Mouse (Mus musculus) activated CD4-positive, CD25-positive, alpha-beta regulatory T cell, adult 9 weeks (primary cell): ENCODE results near the gene Ccdc106. TPM values are rescaled to one million over a fixed set of nuclear protein-coding genes. Genes with fewer than 3 reads are reported as not detected.

ENCODE experiments used
- polyA plus RNA-seq: library from polyadenylated mRNA; unstranded; fragments of 100-300 nt; shearing (Covaris generic); gene quantifications from one replicate; pipeline ENCODE4 v1.2.1, GENCODE M21; 2017

Ccdc106 gene
- not detected for polyA plus RNA-seq

GRCm38 (mm10) chr7:5020000-5020681 is at the start of gene Ccdc106, which contains the start of gene Zfp865:
Gene Ccdc106, plus strand, starts transcription at chr7:5020553.
Gene Zfp865, plus strand, starts transcription at chr7:5020376.

DNA sequence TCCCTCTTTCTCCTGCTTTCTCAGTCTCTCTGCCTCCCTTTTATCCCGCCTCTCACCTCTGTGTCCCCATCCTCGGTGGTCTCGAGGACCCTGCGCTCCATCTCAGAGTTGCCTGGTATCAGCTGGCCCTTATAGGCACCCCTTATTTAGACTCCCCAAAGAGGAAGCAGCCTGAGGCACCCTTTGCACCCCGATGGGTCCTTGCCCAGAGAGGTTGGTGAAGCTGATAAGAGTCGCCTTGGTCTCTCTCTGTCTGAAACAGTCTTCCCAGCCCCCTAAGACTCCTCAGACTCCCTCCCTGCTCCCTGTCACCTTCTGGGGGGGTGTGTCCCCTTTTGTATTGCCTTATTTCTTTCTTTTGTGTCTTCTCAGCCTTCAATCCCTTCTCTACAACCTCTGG is 49.3 kb upstream of the Ccdc106 start, which contains the start of gene Sbk3:
Sbk3 (minus strand) TSS at position 101 of the 400 bp plus-strand sequence.

GRCm38 (mm10) chr7:4996003-4996895 is 24.1 kb upstream of the Ccdc106 start, which contains the start of gene Zfp579:
Gene Zfp579, minus strand, starts transcription at chr7:4996158.

DNA sequence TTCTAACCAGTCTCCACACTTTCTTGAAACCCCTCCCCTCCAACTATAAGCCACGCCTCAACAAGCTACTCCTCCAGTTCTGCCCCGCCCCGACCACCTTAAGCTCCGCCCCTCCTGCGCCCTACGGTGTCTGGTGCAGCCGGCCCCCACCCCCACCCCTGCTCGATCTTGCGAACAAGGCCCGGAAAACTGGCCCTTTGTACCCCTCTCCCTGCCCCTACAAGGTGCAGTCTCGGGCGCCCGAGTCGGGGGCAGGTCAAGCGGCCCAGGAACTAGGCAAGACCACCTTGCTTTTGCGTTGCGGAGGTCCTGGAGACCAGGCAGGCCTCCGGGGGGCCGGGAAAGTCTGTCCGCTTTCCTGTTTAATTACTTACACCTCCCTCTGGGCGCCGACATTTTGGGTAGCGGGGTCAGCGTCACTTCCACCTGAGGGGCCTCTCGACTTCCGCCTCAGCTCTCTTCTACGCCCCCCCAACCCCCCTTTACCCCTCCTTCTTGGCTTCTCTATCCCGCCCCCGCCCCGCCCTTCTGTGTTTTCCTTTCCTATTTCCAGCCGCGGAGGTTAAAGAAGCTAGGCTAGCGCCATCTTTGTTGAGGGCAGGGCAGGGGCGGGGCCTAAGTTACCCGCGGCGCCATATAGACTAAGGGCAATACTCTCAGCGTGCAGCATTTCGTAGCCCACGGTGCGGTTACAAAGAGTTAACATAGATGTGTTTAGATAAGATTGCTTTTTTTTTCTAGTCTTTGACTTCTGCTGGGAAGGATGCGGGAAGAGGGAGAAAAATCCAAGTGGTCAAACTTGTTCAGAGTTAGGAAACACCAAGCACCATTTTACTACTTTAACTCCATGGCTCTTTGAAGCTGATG is 5.9 kb upstream of the Ccdc106 start, which contains the start of the genes Zfp524 and Fiz1:
Zfp524 (plus strand) TSS at position 165 of the 867 bp plus-strand sequence.
Fiz1 (minus strand) TSS at position 447 of the 867 bp plus-strand sequence.

DNA sequence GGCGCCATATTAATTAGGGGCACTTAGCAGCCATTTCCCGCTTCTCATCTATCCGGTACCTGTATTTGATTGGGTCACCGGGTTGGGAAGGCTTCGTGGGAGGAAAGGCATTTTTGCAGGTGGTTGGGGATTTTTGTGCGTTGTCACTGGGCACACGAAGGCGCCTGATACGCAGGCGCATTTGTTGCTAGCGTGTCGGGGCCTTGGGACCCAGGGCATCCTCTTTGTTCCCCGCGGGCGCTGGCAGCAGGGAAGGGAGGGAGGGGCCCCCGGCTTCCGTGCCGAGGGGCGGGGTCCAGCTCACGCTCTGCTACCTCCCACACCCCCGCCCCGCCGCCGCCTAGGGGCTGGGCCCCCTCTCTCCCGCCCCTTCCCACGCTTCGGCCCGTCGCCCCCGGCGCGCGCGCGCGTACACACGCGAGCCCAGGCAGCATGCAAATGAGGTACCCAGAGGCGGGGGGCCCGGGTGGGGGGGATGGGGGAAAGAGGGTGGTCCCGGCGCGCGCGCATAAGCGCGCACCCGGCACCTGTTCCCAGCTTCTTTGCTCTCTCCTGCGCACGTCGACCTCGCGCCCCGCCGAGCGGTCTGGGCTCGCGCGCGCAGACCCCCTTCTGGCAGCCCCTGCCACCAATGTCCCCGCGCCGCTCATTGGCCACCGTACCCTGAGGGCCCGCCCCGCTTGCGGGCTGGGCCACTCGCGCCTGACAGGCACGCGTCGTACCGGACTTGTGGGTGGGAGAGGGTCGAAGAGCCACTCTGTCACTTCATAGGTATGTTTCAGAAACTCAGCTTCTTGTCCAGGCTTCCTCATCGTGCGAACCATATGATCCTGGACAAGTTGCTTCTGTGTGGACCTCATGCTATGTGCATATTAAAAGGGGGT is 5.0 kb upstream of the Ccdc106 start, which contains the start of gene Gm44973:
Gm44973 (plus strand) TSS at position 379 of the 884 bp plus-strand sequence.

GRCm38 (mm10) chr7:5033818-5034217 is 13.5 kb downstream of the Ccdc106 start, which contains the start of gene 4632433K11Rik:
Gene 4632433K11Rik, plus strand, starts transcription at chr7:5034118.

GRCm38 (mm10) chr7:5038109-5038732 is 17.9 kb downstream of the Ccdc106 start, which contains the start of gene Zfp784:
Gene Zfp784, minus strand, starts transcription at chr7:5038446.

DNA sequence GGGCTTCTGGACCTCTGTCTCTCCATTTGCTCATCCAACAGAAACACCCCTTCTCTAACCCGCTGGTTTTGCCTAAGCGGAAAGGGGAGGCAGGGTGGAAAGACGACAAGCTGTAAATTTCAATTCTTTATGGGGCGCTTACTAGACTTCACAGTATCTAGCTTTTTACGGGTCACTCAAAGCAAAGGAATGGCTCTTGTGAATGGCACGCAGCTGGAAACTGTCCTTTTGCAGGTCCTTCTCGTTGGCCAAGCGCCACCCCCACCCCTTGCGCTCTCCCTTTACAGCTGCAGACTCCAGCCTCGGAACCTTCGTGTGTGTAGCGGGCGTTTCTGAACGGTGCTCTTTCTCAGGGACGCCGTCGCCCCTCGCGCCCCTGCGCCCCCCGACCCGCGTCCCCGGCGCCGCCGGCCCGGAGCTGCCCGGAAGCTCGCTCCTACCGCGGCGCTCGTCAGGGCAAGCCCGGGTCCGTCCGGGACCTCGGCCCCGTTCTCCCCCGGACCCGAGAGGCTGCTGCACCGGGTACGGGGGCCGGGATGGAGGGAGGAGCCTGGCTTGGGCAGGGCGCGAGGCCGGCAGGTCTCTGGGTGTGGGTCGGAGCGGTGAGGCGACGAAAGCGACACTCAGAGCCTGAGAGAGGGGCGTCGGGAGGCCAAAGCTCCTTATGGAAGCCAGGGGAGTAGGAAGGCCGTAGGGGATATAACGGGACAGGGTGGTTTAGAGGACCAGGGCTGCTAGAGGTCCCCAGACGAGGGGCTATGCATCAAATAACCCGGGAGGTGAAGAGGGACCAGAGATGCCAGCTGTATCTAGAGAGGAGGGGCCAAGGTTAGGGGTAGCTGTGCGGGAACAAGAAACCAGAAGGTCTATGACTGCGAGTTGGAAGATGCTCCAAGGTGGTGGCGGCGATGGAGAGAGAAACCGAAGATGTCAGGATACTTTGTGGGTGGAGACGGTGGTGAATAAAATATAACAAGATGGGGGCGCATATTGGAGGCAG is 31.1 kb downstream of the Ccdc106 start, which contains the start of gene Zfp580:
Zfp580 (plus strand) TSS at position 346 of the 1,000 bp plus-strand sequence.

GRCm38 (mm10) chr7:5061774-5062359 is 41.5 kb downstream of the Ccdc106 start, which contains the start of gene U2af2:
Gene U2af2, plus strand, starts transcription at chr7:5062143.

DNA sequence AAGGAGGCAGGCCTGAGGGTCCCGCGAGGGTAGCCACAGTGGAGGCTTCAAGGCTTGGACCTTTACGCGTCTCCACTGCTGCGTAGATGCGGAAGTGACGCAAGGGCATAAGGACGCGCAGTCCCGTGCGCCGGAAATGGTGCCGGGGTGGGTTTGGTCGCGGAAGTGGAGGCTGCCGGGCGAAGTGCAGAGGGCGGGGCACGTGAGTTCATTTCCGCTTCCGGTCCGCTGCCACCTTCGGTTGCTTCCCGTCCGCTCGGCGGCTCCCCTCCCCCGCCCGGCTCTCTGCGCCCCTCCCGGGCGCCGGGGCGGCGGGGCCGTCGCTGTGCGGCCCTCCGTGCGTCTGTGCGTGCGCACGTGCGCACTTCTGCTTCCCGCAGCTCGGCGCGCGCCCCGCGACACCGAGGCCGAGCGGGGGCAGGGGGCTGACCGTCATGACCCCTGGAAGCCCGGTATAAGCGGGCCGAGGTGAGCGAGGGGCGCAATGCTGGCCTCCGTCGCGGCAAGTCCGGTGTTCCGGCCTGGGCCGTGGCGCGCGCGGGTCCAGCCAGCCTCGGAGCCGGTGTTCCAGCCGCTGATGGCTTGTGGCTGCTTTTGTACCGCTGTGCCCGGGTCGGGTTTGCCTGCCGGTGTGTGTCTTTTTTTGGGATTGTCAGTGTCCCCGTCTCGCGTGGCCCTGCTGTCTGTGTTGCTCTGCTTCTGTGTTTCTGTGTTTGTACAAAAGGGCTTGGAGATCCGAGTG is 59.8 kb downstream of the Ccdc106 start, which contains the start of gene Epn1:
Epn1 (plus strand) TSS at position 226 of the 742 bp plus-strand sequence.

Other genes starting within 250 kb of the Ccdc106 start
- gene Fam71e2, start 249.3 kb upstream of the Ccdc106 start, polyA plus RNA-seq: not detected
- not detected for gene Il11, start 237.7 kb upstream of the Ccdc106 start, polyA plus RNA-seq
- not detected for gene Tmem190, start 237.6 kb upstream of the Ccdc106 start, polyA plus RNA-seq
- 1.3 TPM for gene Tmem238, start 230.9 kb upstream of the Ccdc106 start, polyA plus RNA-seq
- gene Rpl28, start 227.7 kb upstream of the Ccdc106 start, polyA plus RNA-seq: 423 TPM
- 105 TPM for gene Ube2s, start 208.0 kb upstream of the Ccdc106 start, polyA plus RNA-seq
- gene Shisa7, start 175.9 kb upstream of the Ccdc106 start, polyA plus RNA-seq: not detected
- gene Isoc2b, start 150.3 kb upstream of the Ccdc106 start, polyA plus RNA-seq: 43.7 TPM
- 0.53 TPM for gene Isoc2a, start 143.4 kb upstream of the Ccdc106 start, polyA plus RNA-seq
- gene Gm36210, start 114.0 kb upstream of the Ccdc106 start, polyA plus RNA-seq: not detected
- gene Zfp628, start 105.3 kb upstream of the Ccdc106 start, polyA plus RNA-seq: 1.6 TPM
- gene Nat14, start 98.5 kb upstream of the Ccdc106 start, polyA plus RNA-seq: 0.90 TPM
- not detected for gene Ssc5d, start 94.8 kb upstream of the Ccdc106 start, polyA plus RNA-seq
- 0.84 TPM for gene Sbk2, start 56.1 kb upstream of the Ccdc106 start, polyA plus RNA-seq
- gene Sbk3, start 49.4 kb upstream of the Ccdc106 start, polyA plus RNA-seq: not detected
- 13.5 TPM for gene Zfp579, start 24.4 kb upstream of the Ccdc106 start, polyA plus RNA-seq
- 34.1 TPM for gene Zfp524, start 6.1 kb upstream of the Ccdc106 start, polyA plus RNA-seq
- 39.2 TPM for gene Fiz1, start 5.9 kb upstream of the Ccdc106 start, polyA plus RNA-seq
- gene Gm44973, start 5.1 kb upstream of the Ccdc106 start, polyA plus RNA-seq: 5.7 TPM
- 6.2 TPM for gene Zfp865, start 177 bp upstream of the Ccdc106 start, polyA plus RNA-seq
- not detected for gene 4632433K11Rik, start 13.6 kb downstream of the Ccdc106 start, polyA plus RNA-seq
- gene Zfp784, start 17.9 kb downstream of the Ccdc106 start, polyA plus RNA-seq: 3.7 TPM
- 1.1 TPM for gene Zfp580, start 31.0 kb downstream of the Ccdc106 start, polyA plus RNA-seq
- 98.6 TPM for gene U2af2, start 41.6 kb downstream of the Ccdc106 start, polyA plus RNA-seq
- 12.4 TPM for gene Epn1, start 59.7 kb downstream of the Ccdc106 start, polyA plus RNA-seq
- gene Rfpl4, start 96.4 kb downstream of the Ccdc106 start, polyA plus RNA-seq: not detected
- gene Rasl2-9, start 105.4 kb downstream of the Ccdc106 start, polyA plus RNA-seq: 0.29 TPM
- gene Vmn1r55, start 129.1 kb downstream of the Ccdc106 start, polyA plus RNA-seq: 0.12 TPM
- not detected for gene Vmn1r56, start 176.2 kb downstream of the Ccdc106 start, polyA plus RNA-seq
- gene Vmn1r57, start 197.9 kb downstream of the Ccdc106 start, polyA plus RNA-seq: not detected